Mouse (Mus musculus): ENCODE results near the gene Spata46.

Gene Spata46

GRCm38 (mm10) chr1:170308503-170308902 lies at the start of gene Spata46:
TSS of gene Spata46 (plus strand) at chr1:170308803.
- no peak for DNase-seq (ENCODE audit: low read depth, low spot score)

- DNase-seq (ENCODE audit: low read depth, low spot score), result no peak
These were observed 38.3 kb upstream of the Spata46 start for GRCm38 (mm10) chr1:170270281-170270680.

- no peak for DNase-seq (ENCODE audit: low read depth, low spot score)
These were observed 37.9 kb upstream of the Spata46 start for GRCm38 (mm10) chr1:170270696-170271095.

GRCm38 (mm10) chr1:170273252-170273651 lies 35.4 kb upstream of the Spata46 start:
- no peak for DNase-seq (ENCODE audit: low read depth, low spot score)

GRCm38 (mm10) chr1:170277016-170277415 lies 31.6 kb upstream of the Spata46 start, which contains the start of gene Sh2d1b1:
TSS of gene Sh2d1b1 (plus strand) at chr1:170277320.
- no peak for DNase-seq (ENCODE audit: low read depth, low spot score)

GRCm38 (mm10) chr1:170282415-170283129 lies 26.0 kb upstream of the Spata46 start:
- no peak for DNase-seq (ENCODE audit: low read depth, low spot score)

- peak; percentile 41 for DNase-seq (ENCODE audit: low read depth, low spot score)
These were observed 16.2 kb upstream of the Spata46 start for GRCm38 (mm10) chr1:170292239-170292951.

GRCm38 (mm10) chr1:170293257-170293656 lies 15.3 kb upstream of the Spata46 start:
- DNase-seq (ENCODE audit: low read depth, low spot score), result no peak

GRCm38 (mm10) chr1:170294786-170295570 lies 13.6 kb upstream of the Spata46 start:
- DNase-seq (ENCODE audit: low read depth, low spot score), result no peak

GRCm38 (mm10) chr1:170299496-170299895 lies 9.1 kb upstream of the Spata46 start:
- no peak for DNase-seq (ENCODE audit: low read depth, low spot score)

- DNase-seq (ENCODE audit: low read depth, low spot score), result no peak
These were observed 6.9 kb upstream of the Spata46 start for GRCm38 (mm10) chr1:170301686-170302085.

- no peak for DNase-seq (ENCODE audit: low read depth, low spot score)
These were observed 6.1 kb upstream of the Spata46 start for GRCm38 (mm10) chr1:170302456-170302855.

GRCm38 (mm10) chr1:170303103-170303502 lies 5.5 kb upstream of the Spata46 start:
- DNase-seq (ENCODE audit: low read depth, low spot score), result no peak

GRCm38 (mm10) chr1:170305002-170305401 lies 3.6 kb upstream of the Spata46 start:
- no peak for DNase-seq (ENCODE audit: low read depth, low spot score)

GRCm38 (mm10) chr1:170306232-170306631 lies 2.4 kb upstream of the Spata46 start, which contains the start of gene Gm7694:
TSS of gene Gm7694 (minus strand) at chr1:170306332.
- DNase-seq (ENCODE audit: low read depth, low spot score), result no peak

GRCm38 (mm10) chr1:170311431-170311830 lies 2.8 kb downstream of the Spata46 start:
- no peak for DNase-seq (ENCODE audit: low read depth, low spot score)

- no peak for DNase-seq (ENCODE audit: low read depth, low spot score)
These were observed 13.4 kb downstream of the Spata46 start for GRCm38 (mm10) chr1:170322046-170322445.

- no peak for DNase-seq (ENCODE audit: low read depth, low spot score)
These were observed 14.4 kb downstream of the Spata46 start for GRCm38 (mm10) chr1:170323001-170323400.

GRCm38 (mm10) chr1:170324312-170324711 lies 15.7 kb downstream of the Spata46 start:
- DNase-seq (ENCODE audit: low read depth, low spot score), result no peak

GRCm38 (mm10) chr1:170325277-170325676 lies 16.7 kb downstream of the Spata46 start:
- no peak for DNase-seq (ENCODE audit: low read depth, low spot score)

GRCm38 (mm10) chr1:170331926-170332325 lies 23.3 kb downstream of the Spata46 start:
- no peak for DNase-seq (ENCODE audit: low read depth, low spot score)

GRCm38 (mm10) chr1:170332775-170333174 lies 24.2 kb downstream of the Spata46 start:
- no peak for DNase-seq (ENCODE audit: low read depth, low spot score)
